Mouse (Mus musculus) left cerebral cortex, postnatal 25 days (tissue): ENCODE results near the gene March10. TPM values are rescaled to one million over a fixed set of nuclear protein-coding genes. Genes with fewer than 3 reads are reported as not detected.

Source experiments
- DNase-seq, 2 experiments: peaks; one replicate each; pipeline ENCODE4 v3.0.0; 2022; ENCODE audit warnings: low spot score in 2 of 2, mixed read lengths in 1 of 2
- intact Hi-C: fragments of 180-260 bp; cut with DNase I; formaldehyde crosslinking; loops from one replicate; pipeline ENCODE4 v1.15.1; 2025
- total RNA-seq, 2 experiments: library from RNA; stranded (reverse); gene quantifications; 2 replicates each; pipeline ENCODE4 v1.2.3; 2021

March10 gene
- total RNA-seq, 2 experiments from 2014 or later = 1.7 to 2.8 TPM

- DNase-seq = peak; percentile 74 to 88
These were observed 92.7 kb downstream of the March10 start for GRCm38 (mm10) chr11:105363598-105364385.

GRCm38 (mm10) chr11:105362946-105363597, 93.5 kb downstream of the March10 start:
- intact Hi-C loops = loop anchor here (1.0 to 5.0 kb wide), 4 partner anchors 94 to 549 kb away; partner anchors contain the start of gene March10
- DNase-seq = peak; percentile 83 to 86

More at GRCm38 (mm10) chr11:105363598-105364385, 92.7 kb downstream of the March10 start:
- intact Hi-C loops = loop anchor here (1.0 to 5.0 kb wide), 4 partner anchors 93 to 549 kb away; partner anchors contain the start of gene March10

GRCm38 (mm10) chr11:105362041-105362765, 94.3 kb downstream of the March10 start:
- no peak for DNase-seq
- intact Hi-C loops = loop anchor here (2.0 to 5.0 kb wide), 3 partner anchors 95 to 550 kb away; partner anchors contain the start of gene March10

GRCm38 (mm10) chr11:105356301-105356700, 100.2 kb downstream of the March10 start:
- DNase-seq = no peak
- intact Hi-C loops = no loop called here

- intact Hi-C loops = no loop called here
- DNase-seq = no peak
These were observed 102.6 kb downstream of the March10 start for GRCm38 (mm10) chr11:105353891-105354280.

DNA sequence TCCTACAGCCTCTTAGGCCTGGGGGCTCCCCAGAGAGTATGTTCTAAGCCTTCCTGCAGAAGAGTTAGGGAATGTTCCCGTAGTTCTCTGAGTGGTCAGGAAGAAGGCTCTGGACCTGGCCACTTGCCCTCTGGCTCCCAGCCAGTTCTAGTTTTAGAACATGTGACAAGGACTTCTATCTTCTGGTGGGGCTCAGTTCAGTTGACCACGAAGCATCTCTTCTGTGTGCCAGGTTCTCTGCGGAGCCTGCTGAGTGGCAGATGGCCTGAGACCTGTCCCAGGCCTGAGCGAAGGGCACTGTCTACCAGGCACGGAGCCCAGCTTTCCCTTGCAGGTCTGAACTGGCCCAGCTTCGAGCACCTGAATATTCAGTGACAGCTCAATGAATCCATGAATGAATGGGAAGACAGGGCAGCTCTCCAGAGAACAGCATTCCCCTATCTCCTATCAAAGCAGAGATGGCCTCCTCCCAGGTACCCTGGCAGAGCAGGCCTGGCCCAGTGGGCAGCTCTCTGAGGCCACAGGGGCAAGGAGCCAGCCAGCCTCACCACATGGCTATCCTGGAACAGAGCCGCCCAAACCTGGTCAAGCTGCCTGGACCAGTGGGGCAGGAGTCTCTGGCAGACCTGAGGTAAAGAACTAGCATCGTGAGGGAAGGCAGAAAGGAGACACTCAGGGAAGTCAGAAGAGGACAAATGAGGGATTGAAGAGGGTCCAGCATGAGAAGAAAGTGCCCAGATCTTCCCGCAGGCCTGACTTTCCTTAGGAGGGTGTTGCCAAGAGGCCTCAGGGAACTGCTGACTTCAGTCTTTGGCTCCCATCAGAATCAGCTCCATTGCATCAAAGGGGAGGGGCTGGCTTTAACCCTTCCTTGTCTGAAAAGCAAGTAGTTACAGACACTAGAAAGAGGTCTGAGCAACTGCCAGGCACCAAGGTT, 103.3 kb downstream of the March10 start:
- no peak for DNase-seq
- intact Hi-C loops = no loop called here

DNA sequence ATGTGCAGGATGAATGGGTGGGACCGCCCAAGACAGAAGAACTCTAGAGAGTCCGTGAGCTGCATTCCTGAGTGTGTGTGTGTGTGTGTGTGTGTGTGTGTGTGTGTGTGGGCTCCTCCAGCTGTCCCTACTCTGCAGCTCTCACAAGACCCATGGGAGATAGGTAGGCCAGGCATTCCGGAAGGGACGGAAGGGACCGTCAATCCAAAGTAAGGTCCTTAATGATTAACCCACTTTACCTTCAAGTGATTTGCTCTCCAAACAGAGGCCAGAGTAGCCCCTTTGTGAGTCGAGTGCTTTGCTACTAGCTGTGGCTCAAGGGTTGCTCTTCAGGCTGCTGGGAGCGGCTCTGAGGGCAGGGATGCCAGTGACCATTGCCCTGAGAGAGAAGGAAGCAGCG, 104.4 kb downstream of the March10 start:
- intact Hi-C loops = no loop called here
- DNase-seq = no peak

DNA sequence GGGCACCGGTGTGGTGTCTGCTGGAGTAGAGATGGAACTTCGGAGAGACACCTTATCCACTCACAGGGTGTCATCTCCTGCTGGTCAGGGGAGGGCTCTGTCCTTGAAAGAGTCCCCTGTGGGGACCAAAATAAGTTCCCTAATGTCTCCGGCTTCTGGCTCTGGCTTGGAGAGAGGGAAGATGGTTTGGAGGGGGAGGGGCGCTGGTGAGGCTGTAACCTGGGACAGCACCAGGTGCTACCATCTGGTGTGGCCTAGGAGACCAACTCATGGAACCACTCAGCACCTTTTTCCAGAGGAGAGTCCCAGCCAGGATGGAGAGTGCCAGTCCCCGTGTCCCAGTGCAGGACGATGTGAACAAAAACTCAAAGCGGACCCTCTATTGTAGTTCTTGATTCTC, 105.9 kb downstream of the March10 start:
- DNase-seq = no peak
- intact Hi-C loops = no loop called here

DNA sequence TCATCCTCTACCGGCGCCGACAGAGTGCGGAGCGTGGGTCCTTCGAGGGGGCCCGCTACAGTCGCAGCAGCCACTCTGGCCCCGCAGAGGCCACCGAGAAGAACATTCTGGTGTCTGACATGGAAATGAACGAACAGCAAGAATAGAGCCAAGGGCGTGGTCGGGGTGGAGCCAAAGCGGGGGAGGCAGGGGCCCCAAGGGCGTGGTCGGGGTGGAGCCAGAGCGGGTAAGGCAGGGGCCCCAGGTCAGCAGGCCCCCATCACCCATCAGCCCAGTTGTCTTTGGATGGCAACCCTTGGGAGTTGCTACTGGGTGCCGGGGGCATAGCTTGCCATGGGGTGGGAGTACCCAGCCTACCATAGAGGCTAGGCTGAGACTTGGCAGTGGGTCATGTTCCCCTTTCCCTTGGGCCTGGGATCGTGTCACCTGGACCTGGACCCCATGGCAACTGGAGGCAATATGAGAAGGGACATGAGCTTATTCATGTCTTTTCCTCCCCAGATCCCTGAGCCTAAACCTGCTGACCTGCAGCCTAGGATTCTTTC, 106.7 kb downstream of the March10 start:
- DNase-seq = no peak
- intact Hi-C loops = loop anchor here (5.0 to 10.0 kb wide), 3 partner anchors 242 to 665 kb away; no protein-coding TSS in a partner anchor

DNA sequence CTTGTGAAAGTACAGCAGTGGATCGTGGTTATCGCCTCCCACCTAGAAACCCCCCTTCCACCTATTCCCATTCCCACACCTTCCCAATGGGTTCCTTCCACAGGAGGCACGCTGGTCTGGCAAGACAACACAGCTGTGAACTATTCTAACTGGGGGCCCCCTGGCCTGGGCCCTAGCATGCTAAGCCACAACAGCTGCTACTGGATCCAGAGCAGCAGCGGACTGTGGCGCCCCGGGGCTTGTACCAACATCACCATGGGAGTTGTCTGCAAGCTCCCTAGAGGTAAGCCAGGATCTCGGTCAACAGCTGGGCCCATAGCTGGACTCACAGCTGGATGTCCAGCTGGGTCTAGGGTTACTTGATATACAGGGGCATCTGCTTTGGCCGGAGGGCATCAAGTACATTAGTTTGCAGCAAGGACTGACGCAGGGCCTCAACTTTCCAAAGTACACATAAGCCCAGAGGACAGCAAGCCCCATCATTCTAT, 108.0 kb downstream of the March10 start:
- no peak for DNase-seq
- intact Hi-C loops = loop anchor here (5.0 to 10.0 kb wide), 3 partner anchors 244 to 666 kb away; no protein-coding TSS in a partner anchor

DNA sequence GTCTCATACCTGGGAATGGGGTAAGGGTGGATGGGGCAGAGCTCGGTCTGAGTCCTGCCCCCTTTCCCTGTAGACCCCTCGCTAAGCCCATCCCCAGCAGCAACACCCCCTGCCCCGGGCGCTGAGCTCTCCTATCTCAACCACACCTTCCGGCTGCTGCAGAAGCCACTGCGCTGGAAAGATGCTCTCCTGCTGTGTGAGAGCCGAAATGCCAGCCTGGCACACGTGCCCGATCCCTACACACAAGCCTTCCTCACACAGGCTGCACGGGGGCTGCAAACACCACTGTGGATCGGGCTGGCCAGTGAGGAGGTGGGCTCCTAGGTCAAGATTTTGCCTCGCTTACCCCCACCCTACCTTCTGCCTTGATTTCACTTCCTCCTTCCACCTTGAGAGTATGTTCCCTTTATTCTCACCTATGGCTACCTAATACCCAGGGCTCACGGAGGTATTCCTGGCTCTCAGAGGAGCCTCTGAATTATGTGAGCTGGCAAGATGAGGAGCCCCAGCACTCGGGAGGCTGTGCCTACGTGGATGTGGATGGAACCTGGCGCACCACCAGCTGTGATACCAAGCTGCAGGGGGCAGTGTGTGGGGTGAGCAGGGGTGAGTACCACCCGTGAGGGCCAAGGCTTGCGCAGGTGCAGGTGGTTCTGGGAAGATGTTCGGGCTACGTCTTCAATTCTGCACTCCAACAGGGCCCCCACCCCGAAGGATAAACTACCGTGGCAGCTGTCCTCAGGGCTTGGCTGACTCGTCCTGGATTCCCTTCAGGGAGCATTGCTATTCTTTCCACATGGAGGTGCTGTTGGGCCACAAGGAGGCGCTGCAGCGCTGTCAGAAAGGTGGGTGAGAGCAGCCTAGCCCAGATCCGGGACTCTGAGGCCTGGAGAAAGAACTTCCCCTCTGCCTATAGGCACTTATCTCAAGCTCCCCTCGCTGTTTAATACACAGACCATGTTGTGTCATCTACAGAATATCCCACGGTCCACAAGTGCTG, 109.1 kb downstream of the March10 start:
- peak; percentile 86 to 92 for DNase-seq
- intact Hi-C loops = loop anchor here (5.0 to 10.0 kb wide), 3 partner anchors 245 to 667 kb away; no protein-coding TSS in a partner anchor

- intact Hi-C loops = loop anchor here (5.0 to 10.0 kb wide), 3 partner anchors 247 to 670 kb away; no protein-coding TSS in a partner anchor
- DNase-seq = peak in 1 of 2 experiments; percentile 32
These were observed 111.3 kb downstream of the March10 start for GRCm38 (mm10) chr11:105345284-105345683.

DNA sequence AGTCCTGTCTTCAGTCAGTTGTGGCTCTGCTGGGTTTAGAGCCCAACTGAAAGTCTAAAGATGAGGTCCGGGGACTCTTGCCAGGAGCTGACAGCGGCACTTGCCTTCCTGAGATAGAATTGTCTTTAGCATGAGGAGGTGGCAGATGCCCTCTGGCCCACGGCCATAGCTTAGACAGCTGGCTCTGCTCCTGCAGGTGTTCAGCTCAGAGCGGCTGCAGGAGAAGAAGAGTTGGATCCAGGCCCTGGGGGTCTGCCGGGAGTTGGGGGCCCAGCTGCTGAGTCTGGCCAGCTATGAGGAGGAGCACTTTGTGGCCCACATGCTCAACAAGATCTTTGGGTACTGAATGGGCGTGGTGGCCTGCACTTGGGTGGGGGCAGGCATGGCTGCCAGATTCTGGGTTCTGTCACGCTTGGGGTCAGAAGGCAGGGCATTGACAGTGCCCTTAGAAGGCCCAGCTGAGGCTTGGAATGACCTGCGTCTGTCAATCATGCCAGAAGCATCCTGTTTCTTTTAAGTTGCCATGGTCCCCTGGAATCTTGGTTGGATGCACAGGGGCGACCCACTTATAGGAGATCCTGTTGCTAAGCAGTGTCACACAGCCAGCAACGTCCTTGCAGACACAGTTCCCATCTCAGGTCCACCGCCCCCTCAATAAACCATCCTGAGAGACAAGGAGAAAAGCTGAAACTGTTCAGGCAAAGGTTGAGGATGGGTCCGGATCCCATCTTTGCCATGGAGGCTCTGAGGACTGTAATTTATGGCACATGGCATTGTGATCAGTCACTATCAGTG, 117.7 kb downstream of the March10 start:
- DNase-seq = no peak
- intact Hi-C loops = no loop called here

GRCm38 (mm10) chr11:105333867-105334670, 122.5 kb downstream of the March10 start:
- no peak for DNase-seq
- intact Hi-C loops = no loop called here

GRCm38 (mm10) chr11:105332468-105332867, 124.1 kb downstream of the March10 start:
- DNase-seq = peak in 1 of 2 experiments; percentile 67
- intact Hi-C loops = no loop called here

GRCm38 (mm10) chr11:105331732-105332131, 124.8 kb downstream of the March10 start:
- DNase-seq = no peak
- intact Hi-C loops = no loop called here
